Mouse (Mus musculus) layer of hippocampus, adult 2 months (tissue): ENCODE data around the gene Prtg. TPM values are rescaled to one million over a fixed set of nuclear protein-coding genes. Genes with fewer than 3 reads are reported as not detected.

ENCODE experiments used
- DNase-seq, 2 experiments: peaks; one replicate each; pipeline ENCODE4 v3.0.0; 2022; ENCODE audit warnings: low spot score in 2 of 2
- H3K27ac ChIP-seq: fragments of 200-600 bp; 2 replicates; pipeline ENCODE4 v1.8.1; 2022
- H3K4me3 ChIP-seq: fragments of 200-600 bp; 2 replicates; pipeline ENCODE4 v1.8.1; 2022; ENCODE audit warnings: mild to moderate bottlenecking
- CTCF ChIP-seq: fragments of 200-600 bp; conservative IDR thresholded peaks from 2 replicates; pipeline ENCODE4 v1.8.1; 2022; ENCODE audit warnings: antibody characterized with exemption, mild to moderate bottlenecking, moderate library complexity
- total RNA-seq, 2 experiments: library from RNA; stranded (reverse); gene quantifications; 2 replicates each; pipeline ENCODE4 v1.2.3; 2021

The Prtg gene
- total RNA-seq, 2 experiments from 2014 or later: 3.2 to 3.3 TPM

GRCm38 (mm10) chr9:72944286-72944685 lies 137.6 kb downstream of the Prtg start:
- no peak for TF ChIP-seq CTCF
- no peak overlapping the region for H3K27ac ChIP-seq

GRCm38 (mm10) chr9:72947010-72947409 lies 140.3 kb downstream of the Prtg start:
- H3K4me3 ChIP-seq: no peak overlapping the region
- no peak overlapping the region for H3K27ac ChIP-seq
- TF ChIP-seq CTCF: peak; percentile 45
- no peak for DNase-seq

More at GRCm38 (mm10) chr9:72944286-72944685, 137.6 kb downstream of the Prtg start:
- no peak overlapping the region for H3K4me3 ChIP-seq
- no peak for DNase-seq

- Histone ChIP-seq H3K4me3 (no peak overlapping the region), H3K27ac (no peak overlapping the region)
- TF ChIP-seq CTCF: no peak
- no peak for DNase-seq
These were observed 142.9 kb downstream of the Prtg start for GRCm38 (mm10) chr9:72949572-72949971.

- no peak for DNase-seq
- peak; percentile 66 for TF ChIP-seq CTCF
- Histone ChIP-seq H3K27ac (no peak overlapping the region), H3K4me3 (no peak overlapping the region)
These were observed 148.1 kb downstream of the Prtg start for GRCm38 (mm10) chr9:72954746-72955145.

- Histone ChIP-seq H3K27ac (no peak overlapping the region), H3K4me3 (no peak overlapping the region)
- peak; percentile 21 to 60 for DNase-seq
These were observed 148.9 kb downstream of the Prtg start for GRCm38 (mm10) chr9:72955546-72955945.

GRCm38 (mm10) chr9:72958521-72959450 lies 152.1 kb downstream of the Prtg start, which contains the start of the genes Dyx1c1 and Gm44503:
Gene Dyx1c1, plus strand, starts transcription at chr9:72958785.
Gene Gm44503, plus strand, starts transcription at chr9:72958852.
- peak; percentile 67 to 74 for DNase-seq
- peak within 1 kb of the TSS; percentile 72 for H3K27ac ChIP-seq
- peak within 1 kb of the TSS; percentile 64 for H3K4me3 ChIP-seq
- peak; percentile 58 for TF ChIP-seq CTCF

More at GRCm38 (mm10) chr9:72955546-72955945, 148.9 kb downstream of the Prtg start:
- peak; percentile 84 for TF ChIP-seq CTCF

GRCm38 (mm10) chr9:72961346-72961745 lies 154.7 kb downstream of the Prtg start:
- no peak overlapping the region for H3K27ac ChIP-seq
- H3K4me3 ChIP-seq: no peak overlapping the region
- DNase-seq: no peak
- TF ChIP-seq CTCF: no peak

- TF ChIP-seq CTCF: no peak
- H3K27ac ChIP-seq: no peak overlapping the region
- H3K4me3 ChIP-seq: no peak overlapping the region
- DNase-seq: no peak
These were observed 155.3 kb downstream of the Prtg start for GRCm38 (mm10) chr9:72961959-72962358.

Other genes with a start within 250 kb of the Prtg start
- 100 to 1,000 TPM; 298 to 301 TPM for gene Nedd4, start 144.5 kb upstream of the Prtg start, total RNA-seq
- 10 to 100 TPM; 30.9 to 32.9 TPM for gene Pygo1, start 118.8 kb downstream of the Prtg start, total RNA-seq
- gene Dyx1c1, start 151.9 kb downstream of the Prtg start, total RNA-seq: 1 to 10 TPM; 2.5 to 3.8 TPM
- not detected for gene Gm44503, start 152.0 kb downstream of the Prtg start, total RNA-seq
- gene Ccpg1os, start 178.5 kb downstream of the Prtg start, total RNA-seq: 10 to 100 TPM in 1 of 2 experiments, 1 to 10 TPM in 1; 9.3 to 11.0 TPM
- gene Ccpg1, start 178.6 kb downstream of the Prtg start, total RNA-seq: 100 to 1,000 TPM; 149 to 152 TPM
- gene Pigb, start 233.5 kb downstream of the Prtg start, total RNA-seq: 10 to 100 TPM; 16.8 to 17.7 TPM
- 10 to 100 TPM; 14.5 to 17.3 TPM for gene Rab27a, start 238.0 kb downstream of the Prtg start, total RNA-seq